Mouse (Mus musculus) liver, postnatal 0 days (tissue): ENCODE data around the gene Podn.

Source experiments
- CTCF ChIP-seq: sonication (generic); IDR thresholded peaks from 2 replicates; pipeline ENCODE4 v1.5.1; 2016; ENCODE audit warnings: antibody characterized with exemption, low read depth
- EP300 ChIP-seq: IDR thresholded peaks from 2 replicates; pipeline ENCODE4 v1.6.1; 2016; ENCODE audit warnings: antibody characterized with exemption, low read depth, mild to moderate bottlenecking

DNA sequence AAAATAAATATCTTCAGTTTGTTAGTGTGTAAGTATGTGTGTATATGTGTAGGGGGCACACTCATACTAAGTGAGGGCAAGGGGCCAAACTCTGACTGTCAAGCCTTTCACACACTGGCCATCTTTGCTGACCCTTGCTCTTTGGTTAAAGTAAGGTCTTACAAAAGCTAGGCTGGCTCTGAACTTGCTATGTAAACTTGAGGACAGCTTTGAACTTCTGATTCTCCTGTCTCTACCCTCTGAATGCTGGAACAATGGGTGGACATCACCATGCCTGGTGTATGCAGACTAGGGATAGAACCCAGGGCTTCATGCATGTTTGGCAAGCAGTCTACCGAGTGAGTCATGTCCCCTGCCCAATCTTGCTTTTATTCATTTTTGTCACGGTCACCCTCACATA, 20.2 kb upstream of the Podn start:
- TF ChIP-seq CTCF (no peak), EP300 (no peak; the same call in 1 of the 2 replicates)
